9 mouse cellular contexts compared by ENCODE assay signal in genomic region chr9:42241021-42241420, GRCm38 (mm10). TPM values are rescaled to one million over a fixed set of nuclear protein-coding genes. Genes with fewer than 3 reads are reported as not detected.
DNase-seq lines count a peak whose midpoint lies in the region; ATAC-seq lines count a peak whose summit lies in the region.
"Had no signal": no experiment of that assay in that cellular context is flagged by ENCODE, and none has a peak within 500 bp of the region (broad histone marks: within the 10 kb centered on the region; RNA-seq: fewer than 3 reads in every experiment).

No protein-coding gene starts in this region.

- intact Hi-C loops in heart, postnatal 10 days (cut with DNase I): loop anchor here (2.0 to 10.0 kb wide), 3 partner anchors 76 to 1016 kb away; partner anchors contain the start of gene Sorl1

- peak overlapping the region; percentile 70; the same call in 1 of the 2 replicates for H3K27ac ChIP-seq in forebrain, embryonic 14.5 days (ENCODE audit: low read depth, low read length)
- H3K27ac ChIP-seq in midbrain, embryonic 10.5 days (replicated peaks): peak overlapping the region; percentile 55
- H3K27ac ChIP-seq: liver, embryonic 15.5 days had no signal

- H3K4me3 ChIP-seq in forebrain, embryonic 14.5 days (ENCODE audit: low read depth, low read length): no peak overlapping the region
- no peak overlapping the region for H3K4me3 ChIP-seq in midbrain, embryonic 10.5 days
- H3K4me3 ChIP-seq: liver, embryonic 15.5 days had no signal

- 31% methylated on average over 3 of the region's 3 CpGs for WGBS in forebrain, embryonic 14.5 days
- WGBS in midbrain, embryonic 10.5 days: 91% methylated on average over 3 of the region's 3 CpGs

- no peaks in the 10 kb centered on the region for H3K27me3 ChIP-seq in forebrain, embryonic 14.5 days (replicated peaks; ENCODE audit: control insufficient read depth, insufficient read depth, low read length)
- H3K27me3 ChIP-seq in midbrain, embryonic 10.5 days (ENCODE audit: low read depth, poor library complexity, severe bottlenecking): peaks cover 6% of the 10 kb centered on the region; the same call in 1 of the 2 replicates

- DNase-seq in CD4-positive helper T cell, adult 2 months (ENCODE audit: low read depth, low spot score): peak; percentile 7
- DNase-seq in Muller cell, postnatal 12 days (ENCODE audit: inconsistent ontology term): peak; percentile 82
- peak; percentile 74 for DNase-seq in forebrain, embryonic 14.5 days (ENCODE audit: low spot score)
- DNase-seq in midbrain, embryonic 10.5 days (ENCODE audit: low spot score): no peak
- no peak for DNase-seq in heart, postnatal 10 days
- DNase-seq in adrenal gland, postnatal 14 days: no peak
- DNase-seq in B cell, adult 2 months: no peak

- peak overlapping the region; percentile 33; the same call in 1 of the 2 replicates for H3K4me2 ChIP-seq in forebrain, embryonic 14.5 days (ENCODE audit: low read length)
- H3K4me2 ChIP-seq: liver, embryonic 15.5 days had no signal

- no peaks in the 10 kb centered on the region for H3K36me3 ChIP-seq in forebrain, embryonic 14.5 days (ENCODE audit: control insufficient read depth, insufficient read depth, low read length)
- H3K36me3 ChIP-seq in midbrain, embryonic 10.5 days: no peaks in the 10 kb centered on the region
- H3K36me3 ChIP-seq: liver, embryonic 15.5 days had no signal

- no peaks in the 10 kb centered on the region for H3K9me3 ChIP-seq in forebrain, embryonic 14.5 days (replicated peaks; ENCODE audit: control insufficient read depth, low read length)
- H3K9me3 ChIP-seq in midbrain, embryonic 10.5 days (replicated peaks): no peaks in the 10 kb centered on the region
- H3K9me3 ChIP-seq: liver, embryonic 15.5 days had no signal

- peaks cover 9% of the 10 kb centered on the region for H3K4me1 ChIP-seq in forebrain, embryonic 14.5 days (ENCODE audit: control insufficient read depth, insufficient read depth, low read length)
- peaks cover 11% of the 10 kb centered on the region for H3K4me1 ChIP-seq in midbrain, embryonic 10.5 days
- H3K4me1 ChIP-seq: liver, embryonic 15.5 days had no signal

- peak overlapping the region; percentile 38 for H3K9ac ChIP-seq in forebrain, embryonic 14.5 days (ENCODE audit: low read length)
- H3K9ac ChIP-seq: liver, embryonic 15.5 days had no signal

- peak; percentile 88 for ATAC-seq in forebrain, embryonic 14.5 days
- ATAC-seq: activated CD4-positive, CD25-positive, alpha-beta regulatory T cell, adult 4 months had no signal

RNA-seq across cellular contexts. Expression of gene Sc5d, which starts 23.0 kb away (rescaled TPM):
- polyA plus RNA-seq in forebrain, embryonic 14.5 days (2014; fragmentation: Nextera tagmentation; extraction: Ambion mirVana): 61.9 and 74.2 TPM in 2 replicates
- polyA plus RNA-seq in midbrain, embryonic 10.5 days (2016; fragmentation: Nextera tagmentation; extraction: Ambion mirVana): 64.8 and 71.0 TPM in 2 replicates
- 10 to 100 TPM; 13.1 to 13.9 TPM for total RNA-seq in heart, postnatal 10 days (2021)
- 42.6 and 60.6 TPM in 2 replicates for total RNA-seq in adrenal gland, postnatal 14 days (2021)

Comparison
In these comparisons a context has a peak if more than half of its experiments do, and no peak if none do; other contexts are left out.
1. DNase-seq: peak in CD4-positive helper T cell, adult 2 months (single experiment), Muller cell, postnatal 12 days (single experiment) and forebrain, embryonic 14.5 days (single experiment); none in midbrain, embryonic 10.5 days (single experiment), heart, postnatal 10 days (0 of 2), adrenal gland, postnatal 14 days (single experiment) and B cell, adult 2 months (0 of 2).